Mouse (Mus musculus): Measurements from ENCODE around the gene Psmc3ip.
A peak's percentile ranks its signal among the peaks of the same experiment; 100 is the strongest.

The Psmc3ip gene

DNA sequence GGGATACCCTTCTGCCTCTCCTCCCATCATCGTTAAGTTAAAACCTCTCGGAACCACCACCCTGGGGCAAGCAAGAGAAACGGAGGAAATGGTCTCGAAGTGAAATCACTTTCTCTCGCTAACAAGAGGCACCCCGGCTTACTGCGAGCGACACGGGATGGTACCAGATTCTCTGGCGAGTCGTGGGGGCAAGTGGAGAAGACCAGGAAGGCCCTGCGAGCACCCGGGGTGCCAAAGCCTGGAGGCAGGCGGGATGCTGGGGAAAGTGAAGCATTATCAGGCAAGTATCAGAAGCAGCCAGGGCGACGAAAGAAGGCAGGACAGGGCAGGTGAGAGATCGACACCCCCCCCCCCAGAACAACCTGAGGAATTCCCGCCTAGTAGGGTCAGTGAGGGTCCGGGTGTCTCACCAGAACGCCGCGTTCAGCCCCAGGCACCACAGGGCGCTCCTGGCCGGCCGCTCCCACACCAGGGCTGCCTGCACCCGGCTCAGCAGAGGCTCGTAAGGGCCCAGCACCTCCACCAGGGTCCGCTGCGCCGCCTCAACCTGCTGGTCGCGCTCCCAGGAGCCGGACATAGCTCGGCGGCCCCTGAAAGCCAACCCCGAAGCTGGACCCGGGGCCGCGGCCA, 24.0 kb upstream of the Psmc3ip start:
- DNase-seq, result no peak

DNA sequence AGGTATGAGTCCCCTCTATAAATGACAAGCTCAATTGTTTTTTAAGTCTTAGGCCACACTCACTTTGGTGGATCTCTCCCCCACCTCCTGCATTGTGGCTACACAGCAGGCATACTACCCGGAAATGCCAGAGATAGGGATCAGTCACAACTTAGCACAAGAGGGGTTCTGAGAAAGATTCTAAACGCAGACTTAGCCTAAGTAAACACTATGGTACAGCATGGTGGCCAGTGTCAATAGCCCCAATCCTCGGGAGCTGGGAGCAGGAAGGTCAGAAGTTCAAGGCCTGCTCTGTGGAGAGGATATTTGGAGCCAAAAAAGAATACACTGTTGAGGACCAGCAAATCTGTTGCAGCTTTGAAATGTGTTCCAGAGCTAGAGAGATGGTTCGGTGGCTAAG, 22.9 kb upstream of the Psmc3ip start:
- no peak for DNase-seq

DNA sequence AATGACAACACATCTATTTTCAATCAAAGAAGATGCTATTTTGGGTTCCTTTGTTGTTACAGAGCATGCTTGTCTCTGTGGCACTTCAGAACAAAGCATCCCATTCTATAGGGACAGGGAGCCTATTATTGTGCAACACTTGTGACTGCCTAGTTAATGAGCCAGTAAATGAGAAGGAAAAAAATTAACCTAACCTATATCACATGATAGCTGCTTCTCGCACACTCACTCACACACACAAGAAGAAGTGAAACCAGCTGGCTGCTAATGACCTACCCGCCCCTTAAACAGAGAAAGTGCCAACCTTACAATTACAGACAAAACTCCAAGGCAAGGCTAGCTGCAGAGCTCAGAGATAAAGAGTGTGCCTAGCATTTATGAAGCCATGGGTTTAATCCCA, 20.3 kb upstream of the Psmc3ip start:
- DNase-seq, result no peak

DNA sequence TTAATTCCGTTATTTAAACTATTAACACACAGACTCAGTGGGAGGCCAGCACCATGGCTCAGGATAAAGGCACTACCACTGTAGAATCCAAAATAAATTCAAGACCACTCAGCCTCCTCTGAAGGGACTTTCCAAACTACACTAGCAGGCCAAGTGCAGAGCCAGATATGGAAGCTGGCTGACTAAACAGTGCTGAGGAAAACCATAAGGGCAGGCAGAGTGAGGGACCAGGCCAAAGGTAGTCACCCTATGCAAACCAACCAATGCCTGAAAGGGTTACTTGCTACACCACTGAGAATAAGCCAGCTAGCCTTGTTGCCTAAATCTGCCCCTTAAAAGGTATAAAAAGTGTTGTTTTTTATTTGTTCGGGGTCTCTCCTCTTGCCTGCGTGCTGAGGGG, 16.9 kb upstream of the Psmc3ip start:
- no peak for DNase-seq

DNA sequence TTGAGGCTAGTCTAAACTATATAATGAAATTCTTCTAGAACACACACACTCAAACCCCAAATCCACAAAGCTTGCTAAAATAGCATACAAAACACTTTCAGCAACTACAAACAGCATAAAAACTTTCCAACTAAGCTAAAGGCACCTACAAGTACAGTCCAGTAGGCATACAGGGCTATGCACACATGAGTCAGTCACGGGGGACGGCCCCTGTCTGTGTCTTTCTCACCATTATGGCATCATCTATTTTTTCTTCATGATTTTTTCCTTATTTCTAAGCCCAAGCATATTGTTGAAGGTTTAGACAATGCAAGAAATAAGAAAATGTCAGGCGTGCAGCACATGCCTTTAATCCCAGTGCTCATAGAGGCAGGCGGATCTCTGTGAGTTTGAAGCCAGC, 15.9 kb upstream of the Psmc3ip start:
- DNase-seq, result no peak

DNA sequence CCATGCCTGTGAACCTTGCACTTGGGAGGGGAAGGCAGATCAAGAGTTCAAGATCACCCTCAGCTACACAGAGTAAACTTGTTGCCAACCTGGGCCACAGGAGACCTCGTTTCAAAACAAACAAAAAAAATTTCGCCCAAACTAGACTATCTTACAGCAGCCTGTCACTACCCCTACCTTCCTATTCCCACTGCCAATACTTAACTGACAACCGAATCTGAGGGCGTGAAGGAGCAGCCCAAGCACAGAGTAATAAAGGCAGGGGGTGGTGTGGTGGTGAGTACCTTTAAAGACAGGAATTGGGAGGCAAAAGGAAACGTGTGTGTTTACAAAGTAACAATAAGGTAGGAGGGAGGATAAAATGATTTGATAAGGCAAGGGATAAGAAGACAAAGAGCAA, 15.5 kb upstream of the Psmc3ip start:
- no peak for DNase-seq

DNA sequence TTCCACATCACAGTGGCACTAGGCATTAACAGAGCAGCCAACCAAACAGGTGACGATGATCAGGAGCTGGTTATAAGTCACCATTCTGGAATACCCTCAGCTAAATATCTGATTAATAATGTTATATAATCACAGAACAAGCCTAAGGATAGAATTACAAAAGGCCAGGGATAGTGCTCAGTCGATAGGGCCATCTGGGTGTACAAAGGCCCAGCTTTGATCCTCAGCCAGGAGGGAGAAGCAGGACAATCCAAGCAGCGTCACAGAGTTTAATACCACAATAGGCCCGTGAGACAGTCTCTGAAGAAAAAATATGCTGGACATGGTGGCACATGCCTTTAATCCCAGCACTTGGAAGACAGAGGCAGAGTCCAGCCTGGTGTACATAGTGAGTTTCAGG, 14.1 kb upstream of the Psmc3ip start:
- DNase-seq, result no peak

DNA sequence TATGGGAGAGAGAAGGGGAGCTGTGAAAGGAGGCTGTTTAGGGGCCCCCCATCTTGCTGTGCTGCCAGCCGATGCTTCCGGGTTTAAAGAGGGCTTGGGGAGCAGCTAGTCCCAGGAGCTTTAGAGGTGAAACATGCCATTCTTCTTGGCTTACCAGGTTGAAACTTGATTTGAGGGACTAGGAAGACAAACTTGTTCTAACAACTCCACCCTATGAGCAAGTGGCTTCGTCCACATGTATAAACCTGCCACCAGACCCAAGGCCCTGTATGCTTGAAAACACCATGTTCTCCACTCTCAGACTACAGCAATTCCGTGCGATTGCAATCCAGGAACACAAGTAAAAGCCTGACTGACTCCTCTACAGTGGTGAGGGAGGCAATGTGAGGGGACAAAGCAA, 7.8 kb upstream of the Psmc3ip start:
- no peak for DNase-seq

DNA sequence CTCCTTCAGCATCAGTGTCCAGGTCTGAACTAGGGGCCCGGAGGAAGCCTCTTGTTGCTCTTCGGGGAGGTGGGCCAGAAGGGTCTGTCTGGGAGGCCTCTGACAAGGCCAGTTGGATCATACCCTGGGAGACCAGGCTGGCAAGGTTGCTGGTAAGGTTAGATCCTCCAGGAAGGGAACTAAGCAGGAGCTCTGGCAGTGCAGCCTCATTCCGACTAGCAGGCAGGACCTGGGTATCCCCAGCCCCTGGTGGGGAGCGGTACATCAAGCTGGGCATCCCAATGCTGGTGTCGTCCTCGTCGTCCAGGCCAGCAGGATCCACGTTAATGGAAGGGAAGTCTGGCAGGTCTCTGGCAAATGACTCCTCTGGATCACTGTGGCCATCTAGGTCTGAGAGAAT, 3.0 kb upstream of the Psmc3ip start:
- no peak for DNase-seq

DNA sequence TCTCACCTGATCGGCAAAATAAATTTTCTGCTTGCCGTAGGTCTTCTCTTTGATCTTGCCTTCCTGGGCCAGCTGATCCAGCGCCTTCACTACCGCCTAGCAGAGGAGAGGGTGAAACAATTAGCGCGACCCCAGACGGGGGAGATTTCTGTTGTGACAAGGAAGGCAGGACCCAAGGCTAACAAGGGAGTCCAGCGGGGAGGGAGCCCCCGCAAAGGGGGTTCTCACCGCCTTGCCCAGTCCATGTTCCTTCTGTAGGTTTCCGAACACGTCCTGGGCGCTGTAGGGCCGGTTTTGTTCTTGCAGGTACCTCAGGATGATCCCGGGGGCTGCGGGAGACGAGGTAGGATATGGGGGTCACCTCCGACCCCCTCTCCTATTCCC, 314 bp downstream of the Psmc3ip start:
- no peak for DNase-seq

DNA sequence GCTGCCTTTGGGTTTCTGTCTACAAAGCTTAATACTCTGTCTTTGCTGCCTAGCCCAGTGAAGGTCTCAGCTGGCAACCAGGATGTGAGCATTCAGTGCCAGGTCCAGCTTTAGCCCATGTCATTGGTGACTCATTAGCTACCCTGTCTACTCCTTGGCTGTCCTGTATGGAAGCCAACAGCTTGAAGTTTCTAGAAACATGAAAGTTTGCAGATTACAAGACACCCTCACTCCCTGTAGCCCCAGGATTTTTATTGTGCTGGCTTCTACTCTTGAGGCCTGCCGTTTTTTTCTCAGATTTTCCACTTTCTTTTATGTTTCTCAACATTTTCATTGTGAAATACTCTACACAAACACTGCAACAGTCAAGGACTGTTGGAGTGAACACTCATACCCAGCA, 5.3 kb downstream of the Psmc3ip start:
- DNase-seq, result no peak

DNA sequence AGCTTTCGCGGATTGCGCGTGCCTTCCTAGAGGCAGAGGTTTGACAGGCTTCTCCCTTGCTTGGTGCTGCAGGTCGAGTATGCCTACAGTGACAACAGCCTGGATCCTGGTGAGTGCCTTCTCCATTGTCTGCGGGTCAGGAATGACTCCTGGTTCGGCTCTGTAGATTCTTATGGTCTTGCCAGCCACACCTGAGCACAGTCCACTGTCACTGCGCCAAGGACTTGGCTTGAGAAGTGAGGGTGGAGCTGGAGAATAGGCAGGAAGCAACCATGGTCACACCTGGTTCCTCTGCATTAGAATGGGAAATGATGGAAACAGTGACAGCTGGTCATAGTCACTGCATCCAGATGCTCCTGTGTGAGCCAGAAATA, 7.6 kb downstream of the Psmc3ip start:
- DNase-seq, result peak; percentile 67

DNA sequence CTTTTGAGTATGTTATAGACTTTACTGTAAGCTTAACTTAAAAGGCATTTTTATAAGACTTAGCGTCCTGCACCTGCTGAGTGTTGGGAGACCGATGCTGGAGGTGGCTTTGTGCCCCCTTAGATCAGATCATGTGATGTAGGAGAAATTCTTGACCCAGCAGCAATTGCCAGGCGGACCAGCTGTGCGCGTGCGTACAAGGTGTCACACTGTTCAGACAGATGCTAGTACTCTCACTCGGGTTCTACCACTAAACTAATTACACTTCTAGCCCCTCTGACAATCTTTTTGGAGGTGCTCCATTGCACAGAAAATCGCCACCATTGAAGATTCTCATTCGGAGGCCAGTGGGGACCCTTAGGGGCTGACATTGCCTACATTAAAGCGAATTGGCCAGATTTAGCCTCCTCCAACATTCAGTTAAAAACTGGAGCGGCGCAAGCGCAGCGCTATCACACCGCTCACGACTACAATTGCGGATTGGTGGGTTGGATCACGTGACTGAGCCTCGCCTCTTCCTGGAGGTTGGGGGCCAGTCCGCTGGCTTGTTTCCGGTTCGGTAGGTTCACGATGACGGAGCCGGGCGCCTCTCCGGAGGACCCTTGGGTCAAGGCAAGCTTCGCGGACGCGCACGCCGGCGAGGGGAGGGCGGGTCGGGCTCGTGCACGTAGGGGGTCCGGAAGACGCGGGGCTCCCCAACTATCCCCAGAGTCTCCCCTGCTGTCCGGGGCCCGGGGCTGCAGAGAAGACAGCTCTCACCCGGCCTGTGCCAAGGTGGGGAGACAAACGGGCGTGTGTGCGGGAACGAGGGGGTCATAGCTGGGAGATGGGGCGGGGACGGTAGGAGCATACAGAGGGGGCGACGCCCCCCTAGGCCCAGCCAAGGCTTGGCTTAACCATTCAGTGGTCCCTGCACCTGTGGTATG, 8.2 kb downstream of the Psmc3ip start, which contains the start of gene Mlx:
Mlx (plus strand) TSS at position 522 of the 926 bp plus-strand sequence.
- peak; percentile 92 for DNase-seq

DNA sequence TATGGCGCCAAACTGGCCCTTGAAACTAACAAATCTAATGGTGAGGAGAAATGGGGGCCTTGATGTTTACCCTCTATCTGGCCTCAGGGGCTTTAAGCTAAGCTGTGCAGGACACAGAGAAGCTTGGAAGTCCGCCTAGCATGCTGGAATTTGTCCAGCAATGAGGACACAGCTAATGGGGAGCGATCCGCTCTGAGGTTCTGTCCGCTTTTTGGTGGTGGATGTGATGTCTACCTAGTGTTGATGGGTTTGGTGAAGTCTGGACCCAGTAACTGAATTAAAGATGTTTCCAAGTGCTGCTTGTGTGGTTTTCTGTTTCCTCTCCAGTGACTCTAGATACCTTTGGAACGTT, 8.9 kb downstream of the Psmc3ip start:
- peak; percentile 63 for DNase-seq

DNA sequence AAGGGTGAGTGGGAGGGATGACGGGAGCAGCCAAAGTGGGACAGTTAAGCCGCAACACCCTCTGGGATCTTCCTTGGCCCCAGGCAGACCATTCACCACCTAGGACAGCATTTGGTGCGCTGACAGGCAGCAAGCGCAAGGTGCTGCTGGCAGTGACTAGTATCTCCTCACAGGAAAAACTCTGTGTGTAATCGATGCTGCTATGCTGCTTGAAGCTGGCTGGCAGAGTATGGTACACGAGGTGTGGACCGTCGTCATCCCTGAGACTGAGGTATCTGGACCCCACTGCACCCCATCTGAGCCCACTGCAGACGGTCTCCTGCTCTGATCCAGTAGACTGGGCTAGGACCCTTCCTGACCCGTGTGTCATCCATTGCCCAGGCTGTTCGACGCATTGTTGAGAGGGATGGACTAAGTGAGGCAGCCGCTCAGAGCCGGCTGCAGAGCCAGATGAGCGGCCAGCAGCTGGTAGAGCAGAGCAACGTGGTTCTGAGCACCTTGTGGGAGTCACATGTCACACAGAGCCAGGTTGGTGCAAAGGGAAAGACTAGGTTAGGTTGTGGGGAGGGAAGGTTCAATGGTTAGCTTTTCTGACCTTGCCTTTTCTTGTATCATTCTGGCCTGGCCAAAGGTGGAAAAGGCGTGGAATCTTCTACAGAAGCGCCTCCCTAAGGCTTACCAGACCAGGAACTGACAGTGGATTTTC, 9.5 kb downstream of the Psmc3ip start:
- DNase-seq, result peak; percentile 48

DNA sequence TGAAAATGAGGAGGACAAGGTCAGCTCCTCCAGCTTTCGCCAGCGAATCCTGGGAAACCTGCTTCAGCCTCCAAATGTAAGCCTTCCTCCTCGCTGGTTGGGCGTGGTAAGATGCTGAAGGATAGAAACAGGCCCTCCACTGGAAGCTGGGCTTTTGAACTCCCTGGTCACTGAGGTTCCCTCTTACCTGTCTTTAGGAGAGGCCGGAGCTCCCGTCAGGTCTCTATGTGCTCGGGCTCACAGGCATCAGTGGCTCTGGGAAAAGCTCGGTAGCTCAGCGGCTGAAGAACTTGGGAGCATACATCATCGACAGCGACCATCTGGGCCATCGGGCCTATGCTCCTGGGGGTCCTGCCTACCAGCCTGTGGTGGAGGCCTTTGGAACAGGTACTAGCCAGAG, 10.4 kb downstream of the Psmc3ip start:
- DNase-seq, result no peak

DNA sequence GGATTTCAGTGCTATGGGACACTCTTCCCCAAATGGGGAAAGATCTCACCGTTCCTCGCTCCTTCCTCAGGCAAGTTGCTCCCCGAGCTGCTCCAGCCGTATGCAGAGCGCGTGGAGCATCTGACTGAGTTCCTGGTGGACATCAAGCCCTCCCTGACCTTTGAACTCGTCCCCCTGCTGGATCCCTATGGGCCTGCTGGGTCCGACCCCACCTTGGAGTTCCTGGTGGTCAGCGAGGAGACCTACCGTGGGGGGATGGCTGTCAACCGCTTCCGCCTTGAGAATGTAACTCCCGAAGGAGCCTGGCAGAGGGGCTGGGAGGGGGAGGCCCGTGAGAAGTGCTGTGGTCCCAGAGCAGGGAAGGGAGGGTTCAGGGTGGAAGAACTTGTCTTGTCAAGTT, 11.0 kb downstream of the Psmc3ip start:
- peak; percentile 65 for DNase-seq

DNA sequence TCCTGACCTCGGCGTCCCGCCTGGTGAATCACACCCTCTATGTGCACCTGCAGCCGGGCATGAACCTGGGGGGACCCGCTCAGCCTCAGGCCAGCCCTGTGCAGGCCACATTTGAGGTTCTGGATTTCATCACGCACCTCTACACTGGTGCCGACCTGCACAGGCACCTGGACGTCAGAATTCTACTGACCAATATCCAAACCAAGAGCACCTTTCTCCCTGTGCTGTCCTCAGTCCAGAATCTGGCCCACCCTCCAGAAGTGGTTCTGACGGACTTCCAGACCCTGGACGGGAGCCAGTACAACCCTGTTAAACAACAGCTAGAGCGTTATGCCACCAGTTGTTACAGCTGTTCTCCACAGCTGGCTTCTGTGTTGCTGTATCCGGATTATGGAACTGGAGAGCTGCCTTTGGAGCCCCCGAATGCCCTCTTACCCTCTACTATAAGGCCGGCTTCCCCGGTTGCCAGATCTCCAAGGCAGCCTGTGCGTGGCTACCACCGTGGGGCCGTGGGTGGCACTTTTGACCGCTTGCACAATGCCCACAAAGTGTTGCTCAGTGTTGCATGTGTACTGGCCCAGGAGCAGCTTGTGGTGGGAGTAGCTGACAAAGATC, 12.0 kb downstream of the Psmc3ip start:
- DNase-seq, result peak; percentile 79

DNA sequence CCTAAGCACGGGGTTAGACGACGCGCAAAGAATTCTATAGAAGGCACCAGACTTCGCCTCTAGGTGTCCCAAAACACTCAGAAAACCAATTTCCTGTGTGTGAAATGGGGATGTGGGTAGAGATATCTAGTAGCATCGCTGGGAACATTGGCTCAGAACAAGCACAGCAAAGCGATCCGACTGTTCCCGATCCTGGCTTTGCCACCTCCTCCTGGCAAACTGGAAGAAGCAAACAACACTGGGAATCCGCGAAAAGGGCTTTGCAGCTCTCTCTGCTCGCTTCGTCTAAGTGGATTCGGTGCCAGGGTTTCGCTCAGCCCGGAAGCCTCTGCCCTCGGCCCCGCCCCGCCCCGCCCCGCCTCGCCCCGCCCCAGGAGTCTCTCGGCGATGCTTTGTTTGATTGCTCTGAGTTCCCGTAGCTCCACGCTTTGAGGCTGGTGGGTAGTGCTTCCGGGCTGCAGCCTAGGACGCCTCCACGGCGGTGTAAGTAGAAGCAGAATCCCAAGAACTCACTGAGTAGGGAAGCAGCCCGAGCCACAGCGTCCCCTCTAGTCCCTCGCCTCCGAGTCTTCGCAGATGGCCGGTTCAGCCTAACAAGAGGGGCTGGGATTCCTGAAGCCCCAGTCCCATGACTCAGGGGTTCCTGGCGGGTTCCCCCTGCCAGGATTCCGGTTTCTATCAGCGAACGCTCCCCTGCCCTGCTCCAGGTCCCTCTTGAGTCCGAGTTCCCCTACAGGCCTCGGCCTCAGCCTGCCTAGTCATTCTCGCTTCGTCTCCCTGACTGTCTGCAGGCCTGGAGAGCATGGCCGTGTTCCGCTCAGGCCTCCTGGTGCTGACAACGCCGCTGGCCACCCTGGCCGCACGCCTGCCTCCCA, 12.8 kb downstream of the Psmc3ip start, which contains the start of gene Coasy:
Coasy (plus strand) TSS at position 358 of the 875 bp plus-strand sequence.
- peak; percentile 93 for DNase-seq

DNA sequence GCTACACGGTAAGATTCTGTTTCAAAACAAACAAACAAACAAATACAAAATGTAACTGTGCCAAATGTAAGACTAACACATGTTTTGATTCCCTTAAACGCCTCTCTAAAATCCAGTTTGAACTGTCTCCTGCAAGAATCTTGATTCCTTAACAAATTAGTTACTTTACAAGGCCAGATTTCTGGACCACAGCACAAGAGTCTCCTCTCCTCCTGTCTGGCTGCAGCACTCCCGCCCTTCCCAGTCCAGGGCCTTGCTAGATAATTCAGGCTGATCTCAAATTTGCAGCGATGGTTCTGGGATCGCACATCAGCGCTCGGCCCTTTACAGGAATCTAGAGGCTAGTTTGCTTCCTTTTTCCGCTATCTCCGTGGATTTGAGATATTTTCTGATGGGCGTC, 13.6 kb downstream of the Psmc3ip start:
- no peak for DNase-seq

DNA sequence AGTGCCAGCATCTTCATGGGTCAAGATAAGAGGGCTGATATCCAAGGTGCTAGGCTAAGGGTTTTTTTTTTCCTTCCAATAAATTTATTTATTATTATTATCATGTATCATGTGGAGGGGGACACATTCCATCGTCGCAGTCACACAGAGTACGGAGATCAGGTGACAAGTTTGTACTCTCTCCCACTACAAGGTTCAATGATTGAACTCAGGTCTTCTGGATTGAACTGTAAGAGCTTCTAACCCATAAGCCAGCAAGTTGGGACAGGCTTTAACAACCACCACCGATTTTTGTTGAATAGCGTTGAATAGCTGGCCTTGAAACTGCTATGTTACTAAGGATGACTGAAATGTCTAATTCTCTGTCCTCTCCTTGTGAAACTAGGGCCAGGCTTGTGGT, 14.8 kb downstream of the Psmc3ip start:
- no peak for DNase-seq

DNA sequence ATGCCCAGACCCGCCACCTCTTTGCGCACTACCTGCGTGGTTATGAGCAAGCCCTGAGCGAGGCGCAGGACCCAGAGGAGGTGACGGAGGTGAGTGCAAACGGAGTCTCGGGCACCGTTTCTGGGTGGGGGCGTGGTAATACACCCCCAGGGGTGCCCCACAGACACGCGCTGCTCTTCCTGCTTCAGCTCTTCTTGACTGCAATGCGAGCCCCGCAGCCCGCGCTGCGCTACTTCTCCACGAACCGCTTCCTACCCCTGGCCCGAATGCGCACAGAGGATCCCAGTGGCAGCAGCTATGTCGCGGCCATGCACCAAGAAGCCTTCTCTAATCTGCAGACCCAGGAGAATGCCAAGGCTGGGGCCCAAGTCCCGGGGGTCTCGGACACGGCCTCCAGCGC, 15.5 kb downstream of the Psmc3ip start:
- DNase-seq, result no peak
